Comparison of ENCODE assay signal across 8 mouse cellular contexts in the genomic region with DNA sequence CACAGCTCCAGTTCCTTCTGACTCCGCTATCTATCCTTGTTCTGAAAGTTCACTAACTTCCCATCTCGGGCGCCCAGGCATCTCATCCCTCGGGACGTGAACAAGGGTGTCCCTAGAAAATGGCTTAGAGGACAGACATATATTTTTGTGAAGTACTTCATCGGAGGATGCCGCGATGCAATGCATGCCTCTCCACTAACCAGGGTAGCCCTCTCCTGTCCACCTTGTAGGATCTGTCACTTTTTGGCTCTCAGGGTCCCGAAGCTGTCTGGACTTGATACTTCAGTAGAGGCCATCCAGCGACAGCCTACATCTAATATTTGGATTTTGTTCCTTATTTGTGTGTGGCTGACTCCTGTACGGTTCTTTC. TPM values are rescaled to one million over a fixed set of nuclear protein-coding genes. Genes with fewer than 3 reads are reported as not detected.
DNase-seq lines count a peak whose midpoint lies in the region; ATAC-seq and TF ChIP-seq lines count a peak whose summit lies in the region.
"Had no signal": no experiment of that assay in that cellular context is flagged by ENCODE, and none has a peak within 500 bp of the region (broad histone marks: within the 10 kb centered on the region; RNA-seq: fewer than 3 reads in every experiment).

No protein-coding gene starts in this region.

- peak overlapping the region; percentile 95 for H3K4me2 ChIP-seq in forebrain, embryonic 12.5 days
- H3K4me2 ChIP-seq in neural tube, embryonic 15.5 days = peak overlapping the region; percentile 93

- peak overlapping the region; percentile 77 for H3K9ac ChIP-seq in forebrain, embryonic 12.5 days
- H3K9ac ChIP-seq in neural tube, embryonic 15.5 days (replicated peaks) = peak overlapping the region; percentile 65

- WGBS in forebrain, embryonic 12.5 days = 11% methylated on average over 11 of the region's 11 CpGs
- WGBS in limb, embryonic 10.5 days = 16% methylated on average over 11 of the region's 11 CpGs
- WGBS in neural tube, embryonic 15.5 days = 11% methylated on average over 11 of the region's 11 CpGs

- no peak; the same call in 1 of the 2 replicates for ATAC-seq in forebrain, embryonic 12.5 days (ENCODE audit: low FRiP score)
- ATAC-seq in neural tube, embryonic 15.5 days (ENCODE audit: low FRiP score) = peak; percentile 18; the same call in 1 of the 2 replicates

- no peaks in the 10 kb centered on the region for H3K9me3 ChIP-seq in forebrain, embryonic 12.5 days
- no peaks in the 10 kb centered on the region for H3K9me3 ChIP-seq in limb, embryonic 10.5 days (replicated peaks)
- no peaks in the 10 kb centered on the region for H3K9me3 ChIP-seq in neural tube, embryonic 15.5 days (replicated peaks)

- peak overlapping the region; percentile 53 for H3K4me3 ChIP-seq in layer of hippocampus, adult 2 months
- peak overlapping the region; percentile 67 for H3K4me3 ChIP-seq in forebrain, embryonic 12.5 days (replicated peaks)
- peak overlapping the region; percentile 72 for H3K4me3 ChIP-seq in limb, embryonic 10.5 days
- H3K4me3 ChIP-seq in neural tube, embryonic 15.5 days (replicated peaks) = peak overlapping the region; percentile 62

- H3K4me1 ChIP-seq in forebrain, embryonic 12.5 days = peaks cover 11% of the 10 kb centered on the region
- H3K4me1 ChIP-seq in limb, embryonic 10.5 days = peaks cover 15% of the 10 kb centered on the region
- H3K4me1 ChIP-seq in neural tube, embryonic 15.5 days = peaks cover 16% of the 10 kb centered on the region; the same call in 1 of the 2 replicates

- no peaks in the 10 kb centered on the region for H3K36me3 ChIP-seq in forebrain, embryonic 12.5 days (replicated peaks)
- H3K36me3 ChIP-seq in limb, embryonic 10.5 days = no peaks in the 10 kb centered on the region
- no peaks in the 10 kb centered on the region for H3K36me3 ChIP-seq in neural tube, embryonic 15.5 days

- DNase-seq in layer of hippocampus, adult 2 months (ENCODE audit: low spot score in 2 of 2) = no peak
- DNase-seq in layer of hippocampus, adult 11-12 months (ENCODE audit: low spot score) = no peak
- no peak for DNase-seq in limb, embryonic 10.5 days (ENCODE audit: low spot score)
- DNase-seq in cerebellum, postnatal 25 days = no peak
- DNase-seq in gastrocnemius, postnatal 10 days = no peak

- TF ChIP-seq CTCF in layer of hippocampus, adult 2 months (conservative IDR thresholded peaks at IDR 0.05) = no peak

- H3K27me3 ChIP-seq in forebrain, embryonic 12.5 days = peaks cover 34% of the 10 kb centered on the region
- peaks cover 50% of the 10 kb centered on the region for H3K27me3 ChIP-seq in limb, embryonic 10.5 days (ENCODE audit: low read depth, poor library complexity, severe bottlenecking)
- no peaks in the 10 kb centered on the region for H3K27me3 ChIP-seq in neural tube, embryonic 15.5 days (replicated peaks)

- H3K27ac ChIP-seq in layer of hippocampus, adult 2 months = no peak overlapping the region
- no peak overlapping the region for H3K27ac ChIP-seq in forebrain, embryonic 12.5 days
- H3K27ac ChIP-seq in limb, embryonic 10.5 days = peak overlapping the region; percentile 80; the same call in 1 of the 2 replicates
- H3K27ac ChIP-seq in neural tube, embryonic 15.5 days (replicated peaks) = peak overlapping the region; percentile 73

RNA-seq across cellular contexts. Expression of a gene that starts 0.5 kb away (rescaled TPM):
- 1 to 10 TPM; 1.7 TPM for total RNA-seq in layer of hippocampus, adult 2 months (2021)
- polyA plus RNA-seq in forebrain, embryonic 12.5 days (2016; fragmentation: Nextera tagmentation; extraction: Ambion mirVana) = 1.0 and 1.2 TPM in 2 replicates
- 0.13 and 0.24 TPM in 2 replicates for polyA plus RNA-seq in limb, embryonic 10.5 days (2016; fragmentation: Nextera tagmentation; extraction: Ambion mirVana)
- 5.7 and 7.0 TPM in 2 replicates for polyA plus RNA-seq in neural tube, embryonic 15.5 days (2015; fragmentation: Nextera tagmentation; extraction: Ambion mirVana)
- 1 to 10 TPM; 7.3 to 7.4 TPM for total RNA-seq in gastrocnemius, postnatal 10 days (2021)
- total RNA-seq: neutrophil, adult 5-6 weeks had no signal

Comparison
In these comparisons a context has a peak if more than half of its experiments do, and no peak if none do; other contexts are left out.
1. H3K27ac ChIP-seq: peak in limb, embryonic 10.5 days (single experiment) and neural tube, embryonic 15.5 days (single experiment); none in layer of hippocampus, adult 2 months (single experiment) and forebrain, embryonic 12.5 days (single experiment).
2. Peak in every context shown above with its lines, with median percentiles within 50 percentile points of each other: H3K4me3 ChIP-seq.